Mouse (Mus musculus) MEL (cell line): Measurements from ENCODE around the gene Lrrc7.

Source experiments
- CTCF ChIP-seq, 3 experiments: IDR thresholded peaks in 2 of 3; conservative IDR thresholded peaks in 1 of 3; 2 replicates each; pipeline ENCODE4 v1.5.1; 2011 to 2012; ENCODE audit warnings: low read length in 3 of 3, low read depth in 2 of 3, mild to moderate bottlenecking in 2 of 3, improper control_type of control experiment in 1 of 3, inconsistent platforms in 1 of 3, mixed read lengths in 1 of 3, moderate library complexity in 1 of 3; ENCODE audit not compliant: control insufficient read depth in 1 of 3, insufficient read depth in 1 of 3, poor library complexity in 1 of 3, severe bottlenecking in 1 of 3
- EP300 ChIP-seq, 2 experiments: IDR thresholded peaks; 2 replicates each; pipeline ENCODE4 v1.6.1; 2011; ENCODE audit warnings: improper control_type of control experiment in 2 of 2, low read length in 2 of 2, low read depth in 1 of 2, mild to moderate bottlenecking in 1 of 2
- GATA1 ChIP-seq: IDR thresholded peaks from 2 replicates; pipeline ENCODE4 v1.6.1; 2011; ENCODE audit warnings: low read depth, low read length, improper control_type of control experiment
- POLR2A ChIP-seq, 2 experiments: IDR thresholded peaks; 2 replicates each; pipeline ENCODE4 v1.6.1; 2011 to 2012; ENCODE audit warnings: low read length in 2 of 2, mild to moderate bottlenecking in 2 of 2, control low read depth in 1 of 2, improper control_type of control experiment in 1 of 2, low read depth in 1 of 2, moderate library complexity in 1 of 2; ENCODE audit not compliant: control insufficient read depth in 1 of 2, insufficient read depth in 1 of 2, poor library complexity in 1 of 2
- UBTF ChIP-seq: IDR thresholded peaks from 2 replicates; pipeline ENCODE4 v1.6.1; 2012; ENCODE audit warnings: low read depth, mild to moderate bottlenecking, inconsistent platforms, low read length, improper control_type of control experiment, moderate library complexity, borderline replicate concordance; ENCODE audit not compliant: insufficient read depth
- ZC3H11A ChIP-seq: IDR thresholded peaks from 2 replicates; pipeline ENCODE4 v1.6.1; 2012; ENCODE audit warnings: low read depth, mild to moderate bottlenecking, inconsistent platforms, low read length, improper control_type of control experiment

DNA sequence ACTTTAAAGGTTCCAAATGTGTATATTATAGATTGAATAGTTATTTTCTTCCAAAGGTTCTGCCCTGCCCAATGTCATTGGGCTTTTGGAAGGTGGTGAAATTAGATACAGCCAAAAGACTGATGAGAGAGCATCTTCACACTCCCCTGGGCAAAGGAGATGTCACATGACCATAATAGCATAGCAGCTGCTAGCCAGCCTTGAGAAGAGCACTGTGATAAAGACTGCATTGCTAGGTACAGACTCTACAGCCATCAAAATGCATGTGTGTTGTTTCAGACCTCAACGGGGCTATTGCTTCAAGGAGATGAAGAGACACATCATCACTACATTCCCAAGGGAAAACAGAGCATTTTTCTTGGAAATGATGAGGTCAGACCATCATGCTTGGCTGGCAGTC is 368.8 kb downstream of the Lrrc7 start:
- TF ChIP-seq ZC3H11A (no peak), EP300 (IDR thresholded peaks at IDR 0.05; ENCODE audit: low read depth in 1 of 2, low read length in 2 of 2) (no peak), POLR2A (IDR thresholded peaks at IDR 0.05; ENCODE audit: control insufficient read depth in 1 of 2, insufficient read depth in 1 of 2, low read depth in 1 of 2, low read length in 2 of 2, poor library complexity in 1 of 2) (no peak), GATA1 (no peak), CTCF (IDR thresholded peaks at IDR 0.05 in 2 of 3, conservative IDR thresholded peaks at IDR 0.05 in 1 of 3; ENCODE audit: control insufficient read depth in 1 of 3, insufficient read depth in 1 of 3, low read depth in 2 of 3, low read length in 3 of 3, poor library complexity in 1 of 3, severe bottlenecking in 1 of 3) (no peak), UBTF (no peak)
